Mouse (Mus musculus) kidney, postnatal 0 days (tissue): Measurements from ENCODE around the gene Ggcx. TPM values are rescaled to one million over a fixed set of nuclear protein-coding genes. Genes with fewer than 3 reads are reported as not detected.

Experiments used
- ATAC-seq: fragments of 200-750 bp; cut with Nextera tagmentation; replicated peaks from 2 replicates; pipeline ENCODE4 v1.8.0; 2017; ENCODE audit warnings: low read depth, moderate number of reproducible peaks, moderate TSS enrichment, moderate library complexity; ENCODE audit not compliant: low FRiP score
- DNase-seq: peaks from one replicate; pipeline ENCODE4 v3.0.0-alpha.2; 2016; ENCODE audit warnings: low spot score
- H3K27ac ChIP-seq: fragments of 300-500 bp; sonication (generic); 2 replicates; pipeline ENCODE4 v1.5.1; 2014; ENCODE audit warnings: mild to moderate bottlenecking
- H3K27me3 ChIP-seq: fragments of 300-500 bp; sonication (generic); 2 replicates; pipeline ENCODE4 v1.6.1; 2014; ENCODE audit warnings: low read length, mixed read lengths; ENCODE audit not compliant: insufficient read depth
- H3K36me3 ChIP-seq: fragments of 300-500 bp; sonication (generic); 2 replicates; pipeline ENCODE4 v1.6.1; 2014; ENCODE audit warnings: low read length, mixed read lengths; ENCODE audit not compliant: insufficient read depth
- H3K4me1 ChIP-seq: fragments of 300-500 bp; sonication (generic); replicated peaks from 2 replicates; pipeline ENCODE4 v1.6.1; 2014; ENCODE audit warnings: antibody characterized with exemption, low read length, mixed read lengths; ENCODE audit not compliant: insufficient read depth
- H3K4me2 ChIP-seq: fragments of 300-500 bp; sonication (generic); 2 replicates; pipeline ENCODE4 v1.6.1; 2014; ENCODE audit warnings: mild to moderate bottlenecking, low read length, moderate library complexity, mixed read lengths
- H3K4me3 ChIP-seq: fragments of 300-500 bp; sonication (generic); replicated peaks from 2 replicates; pipeline ENCODE4 v1.5.1; 2014; ENCODE audit warnings: low read depth, low read length
- H3K9ac ChIP-seq: fragments of 300-500 bp; sonication (generic); 2 replicates; pipeline ENCODE4 v1.6.1; 2014; ENCODE audit warnings: low read depth, low read length
- H3K9me3 ChIP-seq: fragments of 300-500 bp; sonication (generic); replicated peaks from 2 replicates; pipeline ENCODE4 v1.6.1; 2016; ENCODE audit warnings: low read length, inconsistent platforms, mixed read lengths
- CTCF ChIP-seq: IDR thresholded peaks from 2 replicates; pipeline ENCODE4 v1.5.1; 2016; ENCODE audit warnings: antibody characterized with exemption, low read depth, mild to moderate bottlenecking, moderate library complexity
- WGBS: fragments of 180-500 bp; shearing (Covaris S2); extraction: QIAGEN DNeasy Blood & Tissue Kit; methylation state at CpG from one replicate; pipeline ENCODE4 v1.1.7; 2014; 5-methylcytosine and 5-hydroxymethylcytosine counted together
- polyA plus RNA-seq: library from polyadenylated mRNA; unstranded; fragments of >200 nt; fragmentation: Nextera tagmentation; extraction: Ambion mirVana; gene quantifications from 2 replicates; pipeline ENCODE4 v1.2.1, GENCODE M21; 2015

Ggcx gene
- polyA plus RNA-seq, 1 experiment from 2014 or later: 19.1 TPM

- Histone ChIP-seq H3K4me1 (no peaks in the 10 kb centered on the region), H3K9ac (no peak overlapping the region), H3K27ac (no peak overlapping the region), H3K9me3 (no peaks in the 10 kb centered on the region), H3K4me3 (no peak overlapping the region), H3K27me3 (no peaks in the 10 kb centered on the region), H3K36me3 (no peaks in the 10 kb centered on the region), H3K4me2 (no peak overlapping the region)
- TF ChIP-seq CTCF: peak; percentile 87
- WGBS: 19% methylated on average over 7 of the region's 7 CpGs
- ATAC-seq (0 out of 2 replicates have a peak, but pooled peaks have one; percentile 38), DNase-seq (peak; percentile 79)
These were observed 12.2 kb upstream of the Ggcx start for GRCm38 (mm10) chr6:72401875-72402274.

- no peak overlapping the region for H3K4me3 ChIP-seq
- H3K4me1 ChIP-seq: no peaks in the 10 kb centered on the region
- DNase-seq (no peak), ATAC-seq (no peak)
- 80% methylated on average over 7 of the region's 7 CpGs for WGBS
- TF ChIP-seq CTCF: no peak
- H3K4me2 ChIP-seq: no peak overlapping the region
- no peaks in the 10 kb centered on the region for H3K9me3 ChIP-seq
- no peak overlapping the region for H3K27ac ChIP-seq
- no peaks in the 10 kb centered on the region for H3K36me3 ChIP-seq
- no peak overlapping the region for H3K9ac ChIP-seq
- no peaks in the 10 kb centered on the region for H3K27me3 ChIP-seq
These were observed 8.8 kb upstream of the Ggcx start for GRCm38 (mm10) chr6:72405356-72405755.

- Histone ChIP-seq H3K4me3 (no peak overlapping the region), H3K36me3 (no peaks in the 10 kb centered on the region), H3K4me1 (no peaks in the 10 kb centered on the region), H3K9me3 (no peaks in the 10 kb centered on the region), H3K27ac (no peak overlapping the region), H3K27me3 (no peaks in the 10 kb centered on the region), H3K9ac (no peak overlapping the region), H3K4me2 (no peak overlapping the region)
- peak; percentile 99 for TF ChIP-seq CTCF
- ATAC-seq: peak; percentile 79
- 5% methylated on average over 5 of the region's 5 CpGs for WGBS
- DNase-seq: peak; percentile 89
These were observed 7.0 kb upstream of the Ggcx start for GRCm38 (mm10) chr6:72407119-72407518.

DNA sequence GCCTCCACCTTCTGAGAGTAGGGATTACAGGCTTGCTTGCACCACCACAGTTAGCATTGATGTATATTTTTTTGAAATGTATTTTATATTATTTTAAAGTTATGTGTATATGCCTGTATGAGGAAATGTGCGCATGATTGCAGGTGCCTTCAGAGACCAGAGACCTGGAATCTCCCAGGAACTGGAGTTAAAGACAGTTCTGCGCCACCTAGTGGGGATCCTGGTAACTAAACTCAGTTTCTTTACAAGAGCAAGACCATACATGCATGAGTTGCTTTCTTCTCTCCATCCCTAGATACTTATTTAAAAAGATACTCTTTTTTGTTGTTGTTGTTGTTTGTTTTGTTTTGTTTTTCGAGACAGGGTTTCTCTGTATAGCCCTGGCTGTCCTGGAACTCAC, 4.5 kb upstream of the Ggcx start:
- H3K9me3 ChIP-seq: no peaks in the 10 kb centered on the region
- no peaks in the 10 kb centered on the region for H3K27me3 ChIP-seq
- H3K9ac ChIP-seq: no peak overlapping the region
- no peak overlapping the region for H3K4me3 ChIP-seq
- TF ChIP-seq CTCF: peak; percentile 75
- H3K4me2 ChIP-seq: no peak overlapping the region
- DNase-seq (peak; percentile 87), ATAC-seq (no peak)
- no peaks in the 10 kb centered on the region for H3K4me1 ChIP-seq
- H3K36me3 ChIP-seq: no peaks in the 10 kb centered on the region
- no peak overlapping the region for H3K27ac ChIP-seq
- WGBS: 12% methylated on average over 3 of the region's 3 CpGs

- no peaks in the 10 kb centered on the region for H3K9me3 ChIP-seq
- no peak overlapping the region for H3K27ac ChIP-seq
- H3K9ac ChIP-seq: no peak overlapping the region
- no peak overlapping the region for H3K4me2 ChIP-seq
- ATAC-seq (no peak), DNase-seq (no peak)
- no peaks in the 10 kb centered on the region; the same call in 1 of the 2 replicates for H3K4me1 ChIP-seq
- no peaks in the 10 kb centered on the region for H3K27me3 ChIP-seq
- TF ChIP-seq CTCF: no peak
- WGBS: 35% methylated on average over 1 of the region's 1 CpGs
- H3K4me3 ChIP-seq: no peak overlapping the region
- H3K36me3 ChIP-seq: no peaks in the 10 kb centered on the region
These were observed 4.1 kb upstream of the Ggcx start for GRCm38 (mm10) chr6:72410003-72410402.

DNA sequence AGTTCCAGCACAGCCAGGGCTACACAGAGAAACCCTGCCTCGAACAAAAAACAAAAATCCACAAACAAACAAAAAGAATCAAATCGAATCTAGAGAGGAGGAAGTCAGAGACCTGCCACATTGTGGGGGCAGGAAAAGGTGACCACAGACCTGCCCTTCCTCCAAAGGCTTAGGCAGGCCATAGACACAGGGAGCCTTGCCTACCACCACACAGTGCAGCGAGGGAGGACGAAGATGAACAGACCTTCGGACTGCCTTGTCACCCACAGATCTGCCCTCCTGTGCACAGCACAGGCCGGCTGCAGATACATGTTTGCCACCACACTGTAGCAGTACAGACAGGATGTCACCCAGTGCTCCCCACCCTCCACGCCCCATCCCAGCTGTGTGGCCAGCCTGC, 3.6 kb upstream of the Ggcx start:
- H3K27me3 ChIP-seq: no peaks in the 10 kb centered on the region
- TF ChIP-seq CTCF: no peak
- H3K4me2 ChIP-seq: no peak overlapping the region
- no peaks in the 10 kb centered on the region for H3K36me3 ChIP-seq
- no peaks in the 10 kb centered on the region for H3K9me3 ChIP-seq
- no peak for ATAC-seq
- 72% methylated on average over 7 of the region's 7 CpGs for WGBS
- no peaks in the 10 kb centered on the region; the same call in 1 of the 2 replicates for H3K4me1 ChIP-seq
- H3K4me3 ChIP-seq: no peak overlapping the region
- no peak overlapping the region for H3K9ac ChIP-seq
- DNase-seq: no peak
- H3K27ac ChIP-seq: no peak overlapping the region

- WGBS: 79% methylated on average over 5 of the region's 5 CpGs
- ATAC-seq: no peak
These were observed 1.1 kb downstream of the Ggcx start for GRCm38 (mm10) chr6:72415181-72415580.

More at GRCm38 (mm10) chr6:72415181-72415580, 1.1 kb downstream of the Ggcx start:
- Histone ChIP-seq H3K27ac (no peak overlapping the region), H3K9ac (no peak overlapping the region), H3K4me3 (peak overlapping the region; percentile 71), H3K36me3 (peaks cover 14% of the 10 kb centered on the region), H3K27me3 (no peaks in the 10 kb centered on the region), H3K9me3 (no peaks in the 10 kb centered on the region), H3K4me2 (peak overlapping the region; percentile 83), H3K4me1 (no peaks in the 10 kb centered on the region; the same call in 1 of the 2 replicates)
- DNase-seq: no peak
- TF ChIP-seq CTCF: 0 out of 2 replicates have a peak, but pooled peaks have one; percentile 14
